Mouse (Mus musculus) liver, embryonic 11.5 days (tissue): ENCODE measurements around the gene Cd247. TPM values are rescaled to one million over a fixed set of nuclear protein-coding genes. Genes with fewer than 3 reads are reported as not detected.

Experiments used
- ATAC-seq: fragments of 200-750 bp; cut with Nextera tagmentation; replicated peaks from 2 replicates; pipeline ENCODE4 v1.8.0; 2017; ENCODE audit warnings: moderate number of reproducible peaks, mild to moderate bottlenecking, moderate TSS enrichment, moderate library complexity; ENCODE audit not compliant: low FRiP score
- DNase-seq: peaks from one replicate; pipeline ENCODE4 v3.0.0-alpha.2; 2017; ENCODE audit warnings: low spot score
- H3K27ac ChIP-seq: fragments of 300-500 bp; sonication (generic); 2 replicates; pipeline ENCODE4 v1.5.1; 2014; ENCODE audit warnings: mild to moderate bottlenecking, low read depth, low read length, control low read depth
- H3K27me3 ChIP-seq: fragments of 300-500 bp; sonication (generic); replicated peaks from 2 replicates; pipeline ENCODE4 v1.6.1; 2014; ENCODE audit warnings: low read length, mixed read lengths; ENCODE audit not compliant: control insufficient read depth, insufficient read depth
- H3K36me3 ChIP-seq: fragments of 300-500 bp; sonication (generic); 2 replicates; pipeline ENCODE4 v1.6.1; 2014; ENCODE audit warnings: mild to moderate bottlenecking, low read length, moderate library complexity, mixed read lengths; ENCODE audit not compliant: control insufficient read depth, insufficient read depth
- H3K4me1 ChIP-seq: fragments of 300-500 bp; sonication (generic); replicated peaks from 2 replicates; pipeline ENCODE4 v1.6.1; 2014; ENCODE audit warnings: low read length, mixed read lengths; ENCODE audit not compliant: control insufficient read depth, insufficient read depth
- H3K4me2 ChIP-seq: fragments of 300-500 bp; sonication (generic); 2 replicates; pipeline ENCODE4 v1.6.1; 2014; ENCODE audit warnings: mild to moderate bottlenecking, control low read depth, moderate library complexity
- H3K4me3 ChIP-seq: fragments of 300-500 bp; sonication (generic); 2 replicates; pipeline ENCODE4 v1.5.1; 2014; ENCODE audit warnings: low read depth, low read length, control low read depth
- H3K9ac ChIP-seq: fragments of 300-500 bp; sonication (generic); 2 replicates; pipeline ENCODE4 v1.6.1; 2014; ENCODE audit warnings: low read depth, low read length, control low read depth
- H3K9me3 ChIP-seq: fragments of 300-500 bp; sonication (generic); 2 replicates; pipeline ENCODE4 v1.6.1; 2016; ENCODE audit warnings: low read length, inconsistent platforms, mixed read lengths; ENCODE audit not compliant: control insufficient read depth
- WGBS: fragments of 180-500 bp; shearing (Covaris S2); extraction: QIAGEN DNeasy Blood & Tissue Kit; methylation state at CpG from one replicate; pipeline ENCODE4 v1.1.7; 2014; 5-methylcytosine and 5-hydroxymethylcytosine counted together
- polyA plus RNA-seq: library from polyadenylated mRNA; unstranded; fragments of >200 nt; fragmentation: Nextera tagmentation; extraction: Ambion mirVana; gene quantifications from 2 replicates; pipeline ENCODE4 v1.2.1, GENCODE M21; 2014

Cd247 gene
- polyA plus RNA-seq, 1 experiment from 2014 or later: 0.77 TPM

GRCm38 (mm10) chr1:165810633-165811032, 22.2 kb downstream of the Cd247 start:
- ATAC-seq (no peak), DNase-seq (no peak)
- 0 out of 2 replicates have a peak, but pooled peaks cover 2% of the 10 kb centered on the region for H3K4me1 ChIP-seq
- no peak overlapping the region for H3K9ac ChIP-seq
- H3K36me3 ChIP-seq: no peaks in the 10 kb centered on the region
- H3K9me3 ChIP-seq: no peaks in the 10 kb centered on the region
- no peak overlapping the region for H3K4me3 ChIP-seq
- 70% methylated on average over 2 of the region's 2 CpGs for WGBS
- H3K4me2 ChIP-seq: no peak overlapping the region
- no peaks in the 10 kb centered on the region for H3K27me3 ChIP-seq
- no peak overlapping the region for H3K27ac ChIP-seq

DNA sequence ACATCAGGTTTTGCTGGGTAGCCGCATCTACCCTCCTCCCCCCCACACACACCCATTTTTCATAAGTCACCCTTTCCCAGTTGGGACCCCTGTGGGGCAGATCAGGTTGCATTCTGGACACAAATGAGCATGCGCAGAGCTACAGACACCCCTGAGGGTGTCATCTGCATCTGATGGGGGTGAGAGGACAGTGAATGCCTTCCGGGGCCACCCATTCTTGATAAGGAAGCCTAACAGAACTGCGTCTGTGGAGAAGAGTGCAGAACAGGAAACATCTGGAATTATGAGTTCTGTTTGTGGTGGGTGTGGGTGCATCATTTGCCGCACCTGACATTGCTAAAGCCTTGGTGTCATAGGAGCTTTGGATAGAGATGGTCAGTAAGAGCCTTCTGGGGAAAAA, 22.7 kb downstream of the Cd247 start:
- Histone ChIP-seq H3K36me3 (no peaks in the 10 kb centered on the region), H3K9ac (no peak overlapping the region), H3K9me3 (no peaks in the 10 kb centered on the region), H3K4me2 (no peak overlapping the region), H3K4me3 (no peak overlapping the region), H3K4me1 (0 out of 2 replicates have a peak, but pooled peaks cover 2% of the 10 kb centered on the region), H3K27ac (no peak overlapping the region), H3K27me3 (no peaks in the 10 kb centered on the region)
- ATAC-seq (peak; percentile 47; the same call in 1 of the 2 replicates), DNase-seq (no peak)
- 46% methylated on average over 5 of the region's 5 CpGs for WGBS

DNA sequence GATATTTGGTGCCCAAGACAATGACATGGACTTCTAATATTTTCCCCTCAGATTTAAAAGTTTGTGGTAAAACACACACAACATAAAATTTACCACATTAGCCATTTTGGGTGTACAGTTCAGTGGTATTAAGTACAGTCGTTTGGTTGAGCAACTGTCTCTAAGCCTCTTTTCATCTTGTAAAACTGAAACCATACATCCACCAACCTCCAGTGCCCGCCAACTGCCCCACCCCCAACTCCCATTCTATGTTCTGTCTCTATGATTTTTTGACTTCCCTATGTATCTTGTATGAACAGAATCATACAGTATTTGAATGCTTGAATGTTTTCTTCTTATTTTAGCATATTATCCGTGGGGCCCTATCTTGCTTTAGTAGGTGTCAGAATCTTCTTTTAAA, 24.3 kb downstream of the Cd247 start:
- 80% methylated on average over 3 of the region's 3 CpGs for WGBS
- Histone ChIP-seq H3K4me1 (peaks cover 8% of the 10 kb centered on the region), H3K4me3 (no peak overlapping the region), H3K4me2 (no peak overlapping the region), H3K27me3 (no peaks in the 10 kb centered on the region), H3K27ac (no peak overlapping the region), H3K9ac (no peak overlapping the region), H3K36me3 (no peaks in the 10 kb centered on the region), H3K9me3 (no peaks in the 10 kb centered on the region)
- no peak for ATAC-seq
- DNase-seq: no peak

GRCm38 (mm10) chr1:165814116-165814515, 25.6 kb downstream of the Cd247 start:
- no peak overlapping the region for H3K4me3 ChIP-seq
- ATAC-seq (no peak), DNase-seq (no peak)
- no peaks in the 10 kb centered on the region for H3K36me3 ChIP-seq
- WGBS: 57% methylated on average over 7 of the region's 7 CpGs
- H3K4me1 ChIP-seq: peaks cover 22% of the 10 kb centered on the region
- H3K4me2 ChIP-seq: no peak overlapping the region
- no peaks in the 10 kb centered on the region for H3K9me3 ChIP-seq
- no peaks in the 10 kb centered on the region for H3K27me3 ChIP-seq
- H3K9ac ChIP-seq: no peak overlapping the region
- no peak overlapping the region for H3K27ac ChIP-seq

DNA sequence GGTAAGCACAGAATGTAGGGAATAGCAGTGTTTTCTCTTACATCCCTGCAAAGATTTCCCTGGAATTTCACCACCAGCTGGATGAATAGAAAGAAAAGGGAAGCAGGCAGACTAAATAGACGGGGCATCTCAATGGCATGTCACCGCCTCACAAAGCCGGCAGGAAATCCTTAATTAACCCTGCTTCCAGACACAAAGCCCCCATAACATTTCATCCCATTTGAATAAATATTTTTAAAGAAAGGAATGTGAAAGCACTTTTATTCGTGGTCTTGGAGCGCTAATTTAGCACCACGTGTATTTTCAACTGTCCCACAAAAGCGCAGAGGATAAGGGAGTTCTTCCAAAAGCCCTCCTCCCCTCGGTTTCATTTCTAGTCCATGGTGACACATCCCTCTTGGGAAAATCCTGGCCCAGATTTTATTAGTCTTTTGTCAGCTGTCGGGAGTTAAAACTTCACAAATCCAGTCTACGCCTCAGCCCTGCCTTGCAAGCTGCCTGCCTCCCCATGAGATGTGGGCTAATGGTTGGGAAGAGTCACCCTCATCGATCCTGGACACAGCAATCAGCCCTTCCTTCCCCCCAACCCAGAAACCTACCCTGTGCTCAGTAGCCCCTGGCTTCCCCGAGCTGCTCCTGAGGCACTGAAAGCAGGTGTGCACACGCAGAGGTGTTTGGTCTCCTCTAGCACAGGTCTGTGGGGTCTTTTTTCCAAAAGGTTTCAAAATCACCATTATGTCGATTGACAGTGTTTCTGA, 26.2 kb downstream of the Cd247 start:
- no peak overlapping the region for H3K27ac ChIP-seq
- ATAC-seq (no peak), DNase-seq (no peak)
- H3K4me3 ChIP-seq: no peak overlapping the region
- H3K9ac ChIP-seq: no peak overlapping the region
- no peaks in the 10 kb centered on the region for H3K9me3 ChIP-seq
- no peak overlapping the region for H3K4me2 ChIP-seq
- no peaks in the 10 kb centered on the region for H3K27me3 ChIP-seq
- no peaks in the 10 kb centered on the region for H3K36me3 ChIP-seq
- H3K4me1 ChIP-seq: peaks cover 24% of the 10 kb centered on the region
- WGBS: 57% methylated on average over 14 of the region's 14 CpGs

DNA sequence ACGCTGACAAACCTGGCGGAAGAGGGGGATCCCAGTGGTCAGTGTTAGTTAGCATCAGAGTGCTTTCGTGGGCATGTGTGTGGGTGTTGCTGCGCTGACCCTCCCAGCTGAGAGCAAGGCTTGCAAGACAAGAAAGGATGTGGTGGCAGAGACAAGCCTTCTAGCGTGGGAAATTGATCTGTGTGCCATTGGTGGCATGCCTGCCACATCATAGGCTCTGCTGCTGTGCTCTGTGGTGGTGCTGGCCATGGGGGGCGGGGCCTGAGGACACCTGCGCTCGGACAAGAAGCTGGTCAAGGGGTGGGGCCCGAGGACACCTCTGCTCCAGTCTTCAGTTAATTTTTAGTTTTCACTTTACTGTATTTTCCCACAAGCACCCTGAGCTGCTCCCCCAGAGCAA, 27.9 kb downstream of the Cd247 start:
- DNase-seq (no peak), ATAC-seq (no peak)
- Histone ChIP-seq H3K4me3 (no peak overlapping the region), H3K4me2 (no peak overlapping the region), H3K27me3 (no peaks in the 10 kb centered on the region), H3K27ac (no peak overlapping the region), H3K9me3 (no peaks in the 10 kb centered on the region), H3K36me3 (no peaks in the 10 kb centered on the region), H3K4me1 (peaks cover 21% of the 10 kb centered on the region), H3K9ac (no peak overlapping the region)
- WGBS: 76% methylated on average over 9 of the region's 9 CpGs

- no peak overlapping the region; the same call in 1 of the 2 replicates for H3K4me2 ChIP-seq
- no peaks in the 10 kb centered on the region for H3K27me3 ChIP-seq
- H3K27ac ChIP-seq: no peak overlapping the region
- H3K36me3 ChIP-seq: no peaks in the 10 kb centered on the region
- DNase-seq: no peak
- 65% methylated on average over 9 of the region's 9 CpGs for WGBS
- ATAC-seq: 0 out of 2 replicates have a peak, but pooled peaks have one; percentile 0
- H3K4me3 ChIP-seq: no peak overlapping the region
- H3K9ac ChIP-seq: no peak overlapping the region; the same call in 1 of the 2 replicates
- H3K9me3 ChIP-seq: no peaks in the 10 kb centered on the region
- peaks cover 21% of the 10 kb centered on the region for H3K4me1 ChIP-seq
Observed at GRCm38 (mm10) chr1:165817264-165817663, 28.8 kb downstream of the Cd247 start.

DNA sequence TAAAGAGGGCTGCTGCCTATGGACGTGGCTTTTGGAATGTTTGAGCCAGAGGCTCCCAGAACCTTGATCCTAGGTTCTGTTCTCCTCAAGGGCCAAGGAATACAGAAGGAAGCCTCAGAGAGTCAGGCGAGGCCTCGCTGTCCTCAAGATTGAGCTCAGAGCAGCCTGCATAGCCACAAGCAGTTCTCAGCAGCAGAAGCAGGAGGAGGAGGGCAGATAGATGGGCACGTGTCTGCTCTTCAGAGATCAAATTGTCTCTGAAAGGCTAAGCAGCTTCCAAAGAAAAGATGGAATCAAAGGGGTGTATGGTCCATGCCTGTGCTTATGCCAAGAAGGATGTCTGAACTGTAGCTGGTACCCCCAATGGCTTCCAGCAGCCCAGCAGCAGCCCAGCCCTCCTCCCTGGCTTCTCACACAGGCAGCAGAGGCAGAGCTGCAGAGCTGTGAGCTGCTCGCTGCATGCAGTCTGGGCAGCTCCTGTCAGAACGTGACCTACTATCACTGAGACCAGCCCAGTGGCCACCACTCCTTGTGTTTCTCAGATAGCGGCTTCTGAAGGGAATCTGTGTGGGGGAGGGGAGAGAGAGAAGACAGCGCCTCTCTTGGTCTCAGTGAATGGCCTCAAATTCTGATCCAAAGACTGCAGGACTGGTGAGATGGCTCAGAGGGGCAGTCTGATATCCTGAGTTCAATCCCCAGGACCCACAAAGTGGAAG, 29.8 kb downstream of the Cd247 start:
- Histone ChIP-seq H3K4me2 (peak overlapping the region; percentile 33), H3K27ac (peak overlapping the region; percentile 70), H3K9ac (peak overlapping the region; percentile 51), H3K9me3 (no peaks in the 10 kb centered on the region), H3K36me3 (no peaks in the 10 kb centered on the region), H3K27me3 (no peaks in the 10 kb centered on the region), H3K4me1 (peaks cover 21% of the 10 kb centered on the region), H3K4me3 (no peak overlapping the region)
- peak; percentile 99 for ATAC-seq
- WGBS: 19% methylated on average over 8 of the region's 8 CpGs
- peak; percentile 71 for DNase-seq
